Mouse (Mus musculus) hindbrain, embryonic 16.5 days (tissue): ENCODE results near the gene Xrcc4. TPM values are rescaled to one million over a fixed set of nuclear protein-coding genes. Genes with fewer than 3 reads are reported as not detected.

Source experiments
- ATAC-seq: fragments of 200-750 bp; cut with Nextera tagmentation; 2 replicates; pipeline ENCODE4 v1.8.0; 2017; ENCODE audit warnings: moderate TSS enrichment, moderate library complexity
- H3K27ac ChIP-seq: fragments of 300-500 bp; sonication (generic); 2 replicates; pipeline ENCODE4 v1.5.1; 2014; ENCODE audit warnings: low read depth, mild to moderate bottlenecking, control low read depth, low read length, moderate library complexity
- H3K27me3 ChIP-seq: fragments of 300-500 bp; sonication (generic); replicated peaks from 2 replicates; pipeline ENCODE4 v1.6.1; 2014; ENCODE audit warnings: low read length; ENCODE audit not compliant: control insufficient read depth, insufficient read depth
- H3K36me3 ChIP-seq: fragments of 300-500 bp; sonication (generic); 2 replicates; pipeline ENCODE4 v1.6.1; 2014; ENCODE audit warnings: mild to moderate bottlenecking, low read length, moderate library complexity, mixed read lengths; ENCODE audit not compliant: control insufficient read depth, insufficient read depth
- H3K4me1 ChIP-seq: fragments of 300-500 bp; sonication (generic); 2 replicates; pipeline ENCODE4 v1.6.1; 2014; ENCODE audit warnings: low read depth, low read length; ENCODE audit not compliant: control insufficient read depth, insufficient read depth
- H3K4me2 ChIP-seq: fragments of 300-500 bp; sonication (generic); 2 replicates; pipeline ENCODE4 v1.6.1; 2014; ENCODE audit warnings: mild to moderate bottlenecking, low read length, control low read depth, moderate library complexity
- H3K4me3 ChIP-seq: fragments of 300-500 bp; sonication (generic); 2 replicates; pipeline ENCODE4 v1.5.1; 2014; ENCODE audit warnings: mild to moderate bottlenecking, low read length, control low read depth, moderate library complexity
- H3K9ac ChIP-seq: fragments of 300-500 bp; sonication (generic); 2 replicates; pipeline ENCODE4 v1.6.1; 2014; ENCODE audit warnings: low read depth, mild to moderate bottlenecking, control low read depth, low read length, moderate library complexity
- H3K9me3 ChIP-seq: fragments of 300-500 bp; sonication (generic); 2 replicates; pipeline ENCODE4 v1.6.1; 2014; ENCODE audit warnings: mild to moderate bottlenecking, low read length, moderate library complexity; ENCODE audit not compliant: control insufficient read depth
- WGBS: fragments of 180-500 bp; shearing (Covaris S2); extraction: QIAGEN DNeasy Blood & Tissue Kit; methylation state at CpG from one replicate; pipeline ENCODE4 v1.1.7; 2014; 5-methylcytosine and 5-hydroxymethylcytosine counted together
- polyA plus RNA-seq: library from polyadenylated mRNA; unstranded; fragments of >200 nt; fragmentation: Nextera tagmentation; extraction: Ambion mirVana; gene quantifications from 2 replicates; pipeline ENCODE4 v1.2.1, GENCODE M21; 2015

Gene Xrcc4
- polyA plus RNA-seq, 1 experiment from 2014 or later, result 18.6 TPM

DNA sequence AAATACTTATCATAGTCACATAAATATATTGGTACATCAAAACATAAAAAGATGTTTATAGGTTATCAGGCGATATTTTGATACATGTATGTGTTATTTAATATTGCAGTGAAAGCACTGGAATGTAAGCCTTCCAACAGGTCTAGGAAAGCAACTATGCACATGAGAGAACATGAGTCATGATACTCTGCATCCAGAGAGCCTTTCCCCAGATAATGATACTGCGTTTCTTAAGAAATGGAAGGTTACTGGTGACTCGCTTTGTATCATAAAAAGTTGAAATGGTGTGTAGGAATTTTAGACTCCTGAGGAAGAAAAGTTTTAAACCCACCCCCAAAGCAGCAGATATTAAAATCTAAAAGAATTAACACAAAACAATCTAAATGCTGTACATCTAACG, 190.3 kb downstream of the Xrcc4 start:
- Histone ChIP-seq H3K27me3 (no peaks in the 10 kb centered on the region), H3K27ac (no peak overlapping the region), H3K9ac (no peak overlapping the region), H3K9me3 (no peaks in the 10 kb centered on the region), H3K36me3 (no peaks in the 10 kb centered on the region), H3K4me2 (no peak overlapping the region), H3K4me1 (no peaks in the 10 kb centered on the region), H3K4me3 (no peak overlapping the region)
- no peak for ATAC-seq
- 92% methylated on average over 4 of the region's 4 CpGs for WGBS

DNA sequence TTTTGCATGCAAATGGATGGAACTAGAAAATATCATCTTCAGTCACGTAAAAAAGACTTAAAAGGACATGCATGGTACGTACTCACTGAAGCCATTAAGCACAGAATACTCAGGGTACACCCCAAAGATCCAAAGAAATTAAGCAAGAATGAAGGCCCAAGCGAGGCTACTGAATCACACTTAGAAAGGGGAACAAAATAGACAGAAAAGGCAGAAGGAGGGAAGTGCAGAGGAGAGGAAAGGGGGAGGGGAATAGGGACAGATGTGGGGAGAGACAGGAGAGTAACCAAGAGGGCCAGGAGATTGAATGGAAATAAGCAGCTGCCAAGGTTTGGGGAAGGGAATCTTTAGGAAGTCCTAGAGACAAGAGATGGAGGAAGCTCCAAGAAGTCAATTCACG, 197.3 kb downstream of the Xrcc4 start:
- no peak overlapping the region for H3K27ac ChIP-seq
- ATAC-seq, result no peak
- WGBS, result 93% methylated on average over 4 of the region's 4 CpGs

DNA sequence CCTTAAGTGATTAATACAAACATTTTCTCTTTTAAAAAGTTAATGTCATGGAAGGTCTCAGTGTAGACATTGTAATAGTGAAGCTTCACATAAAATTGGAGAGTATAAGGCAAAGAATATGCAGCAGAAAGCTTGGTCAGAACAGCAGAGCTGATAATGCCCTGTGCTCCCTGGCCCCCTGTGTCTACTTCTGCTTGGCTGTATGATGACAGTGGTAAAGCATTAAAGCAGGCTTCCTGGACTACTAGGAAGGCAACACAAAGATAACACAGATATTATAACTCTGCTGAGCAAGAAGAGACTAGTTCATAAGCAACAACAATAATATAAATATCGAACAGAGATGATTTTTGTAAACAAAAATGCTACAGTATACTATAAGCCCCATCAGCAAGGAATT, 199.2 kb downstream of the Xrcc4 start:
- Histone ChIP-seq H3K27me3 (no peaks in the 10 kb centered on the region), H3K9me3 (no peaks in the 10 kb centered on the region), H3K27ac (no peak overlapping the region), H3K4me2 (no peak overlapping the region), H3K36me3 (no peaks in the 10 kb centered on the region), H3K9ac (no peak overlapping the region), H3K4me3 (no peak overlapping the region), H3K4me1 (no peaks in the 10 kb centered on the region)
- WGBS, result 96% methylated on average over 1 of the region's 1 CpGs
- no peak for ATAC-seq

More for the DNA sequence above, 197.3 kb downstream of the Xrcc4 start:
- H3K36me3 ChIP-seq, result no peaks in the 10 kb centered on the region
- H3K4me1 ChIP-seq, result no peaks in the 10 kb centered on the region
- H3K9me3 ChIP-seq, result no peaks in the 10 kb centered on the region
- no peak overlapping the region for H3K4me2 ChIP-seq
- no peak overlapping the region for H3K9ac ChIP-seq
- H3K4me3 ChIP-seq, result no peak overlapping the region
- H3K27me3 ChIP-seq, result no peaks in the 10 kb centered on the region

DNA sequence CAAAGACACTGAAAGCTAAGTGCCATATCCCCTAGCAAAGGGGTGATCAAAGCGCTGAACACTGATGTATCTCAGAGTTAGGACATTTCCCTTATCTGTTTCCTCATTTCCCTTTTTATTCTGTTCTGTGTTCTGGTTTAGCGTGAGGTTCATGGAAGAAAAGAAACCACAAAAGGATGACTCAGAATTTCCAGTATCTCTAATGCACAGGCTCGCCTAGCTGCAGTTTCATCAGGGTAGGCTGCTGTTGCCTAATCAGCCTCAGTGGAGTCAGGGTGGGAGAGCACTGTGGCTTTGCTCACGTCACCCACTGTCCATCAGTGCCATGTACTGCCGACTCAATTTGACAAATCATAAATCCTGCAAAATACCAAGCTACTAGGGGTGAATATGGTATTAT, 200.3 kb downstream of the Xrcc4 start:
- H3K27me3 ChIP-seq, result no peaks in the 10 kb centered on the region
- no peak overlapping the region for H3K9ac ChIP-seq
- H3K27ac ChIP-seq, result no peak overlapping the region
- no peaks in the 10 kb centered on the region for H3K9me3 ChIP-seq
- ATAC-seq, result no peak
- no peaks in the 10 kb centered on the region for H3K36me3 ChIP-seq
- no peaks in the 10 kb centered on the region for H3K4me1 ChIP-seq
- 71% methylated on average over 5 of the region's 5 CpGs for WGBS
- no peak overlapping the region for H3K4me3 ChIP-seq
- H3K4me2 ChIP-seq, result no peak overlapping the region

DNA sequence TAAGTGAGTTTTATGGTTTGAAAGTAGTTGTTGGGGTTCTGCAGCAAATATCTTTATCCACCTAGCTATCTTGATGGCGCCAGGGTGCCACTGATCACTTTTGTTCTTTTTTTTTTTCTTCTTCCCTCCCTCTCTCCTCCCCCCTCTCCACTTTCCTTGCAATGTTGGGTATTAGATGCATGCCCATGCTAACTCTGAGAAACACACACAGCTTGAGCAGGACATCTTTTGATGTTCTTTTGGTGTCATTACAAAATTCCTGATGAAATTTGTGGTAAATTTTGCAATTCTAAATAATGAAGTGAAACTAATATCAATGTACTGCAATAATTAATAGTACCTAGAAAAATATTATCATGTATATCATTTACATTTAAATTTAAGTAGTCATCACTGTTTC, 205.9 kb downstream of the Xrcc4 start:
- Histone ChIP-seq H3K4me3 (no peak overlapping the region), H3K9me3 (no peaks in the 10 kb centered on the region), H3K36me3 (no peaks in the 10 kb centered on the region), H3K4me2 (no peak overlapping the region), H3K9ac (no peak overlapping the region), H3K27me3 (no peaks in the 10 kb centered on the region), H3K4me1 (no peaks in the 10 kb centered on the region), H3K27ac (no peak overlapping the region)
- ATAC-seq, result no peak
- 95% methylated on average over 1 of the region's 1 CpGs for WGBS

DNA sequence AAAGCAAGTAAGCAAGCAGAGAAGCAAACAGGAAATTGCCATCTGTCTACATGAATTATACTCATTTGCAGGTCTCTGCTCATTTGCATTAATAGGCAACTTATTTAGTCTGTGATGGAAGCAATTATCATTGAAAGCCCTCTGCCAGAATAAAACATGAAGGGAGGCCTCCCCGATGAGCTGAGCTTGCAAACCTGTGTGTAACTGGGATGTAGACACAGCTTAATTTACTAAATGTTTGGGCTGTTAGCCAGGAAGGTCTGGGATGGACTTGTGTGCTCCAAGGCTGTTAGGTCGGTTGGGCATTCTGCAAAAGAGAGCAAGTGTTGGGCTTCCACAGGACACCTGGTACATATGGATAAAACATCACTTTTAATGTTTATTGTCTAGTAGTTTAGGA, 208.1 kb downstream of the Xrcc4 start:
- Histone ChIP-seq H3K4me2 (no peak overlapping the region), H3K27me3 (no peaks in the 10 kb centered on the region), H3K9me3 (no peaks in the 10 kb centered on the region), H3K9ac (no peak overlapping the region), H3K27ac (no peak overlapping the region), H3K4me3 (no peak overlapping the region), H3K36me3 (no peaks in the 10 kb centered on the region), H3K4me1 (no peaks in the 10 kb centered on the region)
- WGBS, result 27% methylated on average over 2 of the region's 2 CpGs
- peak; percentile 64 for ATAC-seq

DNA sequence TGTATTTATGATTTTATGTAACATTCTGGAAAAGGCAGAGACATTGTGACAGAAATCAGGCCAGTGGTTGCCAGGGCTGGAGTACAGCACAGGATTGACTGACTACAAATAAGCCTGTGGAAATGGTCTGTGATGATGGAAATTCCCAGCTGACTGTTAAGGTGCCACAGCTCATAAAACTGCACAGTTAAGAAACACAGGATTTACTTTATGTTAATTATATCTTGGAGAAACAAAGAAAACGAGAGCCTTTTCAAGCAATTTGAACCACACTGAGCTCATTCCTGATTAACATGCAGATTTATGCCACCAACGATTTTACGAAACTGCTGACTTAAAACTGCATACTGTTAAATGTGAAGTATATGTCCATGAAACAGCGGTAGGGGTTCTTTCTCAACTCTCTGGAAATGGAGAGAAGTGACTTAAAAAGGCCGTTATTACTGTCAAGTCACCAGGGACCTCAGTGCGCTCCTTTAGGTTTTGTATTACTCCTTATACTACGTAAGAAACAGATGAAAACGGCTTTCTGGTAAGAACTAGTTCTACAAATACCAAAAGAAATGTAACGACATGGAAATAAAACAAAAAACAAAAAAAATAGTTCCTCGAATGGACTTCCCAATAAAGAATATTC, 210.5 kb downstream of the Xrcc4 start:
- H3K9me3 ChIP-seq, result no peaks in the 10 kb centered on the region
- H3K27ac ChIP-seq, result no peak overlapping the region
- H3K27me3 ChIP-seq, result no peaks in the 10 kb centered on the region
- no peaks in the 10 kb centered on the region for H3K36me3 ChIP-seq
- H3K4me1 ChIP-seq, result no peaks in the 10 kb centered on the region
- peak overlapping the region; percentile 19 for H3K4me2 ChIP-seq
- H3K4me3 ChIP-seq, result no peak overlapping the region
- WGBS, result 59% methylated on average over 10 of the region's 10 CpGs
- ATAC-seq, result 0 out of 2 replicates have a peak, but pooled peaks have one; percentile 48
- no peak overlapping the region; the same call in 1 of the 2 replicates for H3K9ac ChIP-seq

DNA sequence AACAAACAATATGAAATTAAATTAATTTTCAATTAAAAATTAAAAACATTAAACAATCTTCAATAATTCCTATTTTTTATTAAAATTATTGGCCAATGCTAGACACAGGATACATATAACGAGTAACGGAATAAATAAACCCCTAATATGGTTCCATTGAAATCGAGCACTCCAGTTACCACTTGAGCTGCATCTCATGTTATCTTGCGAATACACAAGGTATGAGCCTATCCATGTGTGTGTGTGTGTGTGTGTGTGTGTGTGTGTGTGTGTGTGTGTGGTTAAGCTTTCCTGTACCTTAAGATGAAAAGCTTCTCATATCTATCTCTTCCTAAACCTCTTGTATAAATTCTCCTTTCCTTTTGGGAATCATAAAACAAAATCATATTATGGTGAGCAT, 213.9 kb downstream of the Xrcc4 start:
- H3K27me3 ChIP-seq, result no peaks in the 10 kb centered on the region
- no peak overlapping the region for H3K4me2 ChIP-seq
- no peaks in the 10 kb centered on the region for H3K36me3 ChIP-seq
- H3K27ac ChIP-seq, result no peak overlapping the region
- ATAC-seq, result no peak
- H3K4me1 ChIP-seq, result no peaks in the 10 kb centered on the region
- 94% methylated on average over 4 of the region's 4 CpGs for WGBS
- H3K4me3 ChIP-seq, result no peak overlapping the region
- H3K9ac ChIP-seq, result no peak overlapping the region
- H3K9me3 ChIP-seq, result no peaks in the 10 kb centered on the region

DNA sequence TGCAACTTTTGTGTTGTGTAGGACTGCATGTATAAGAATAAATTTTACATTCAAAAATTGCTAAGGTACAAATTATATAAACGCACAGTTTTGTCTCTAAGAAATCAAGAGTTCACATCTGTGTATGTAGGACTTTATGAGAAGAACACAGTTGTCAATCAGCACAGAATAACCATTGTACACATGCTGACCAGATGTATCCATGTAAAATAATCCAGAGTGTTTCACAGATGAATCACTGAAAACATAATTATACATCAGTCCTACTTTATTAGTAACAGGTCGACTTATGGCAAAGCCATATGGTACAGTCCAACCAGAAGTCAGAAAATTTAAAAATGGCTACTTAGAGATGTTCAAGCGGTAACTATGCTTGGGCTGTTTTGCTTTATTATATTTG, 216.7 kb downstream of the Xrcc4 start:
- Histone ChIP-seq H3K9me3 (no peaks in the 10 kb centered on the region), H3K4me3 (no peak overlapping the region), H3K9ac (no peak overlapping the region), H3K4me2 (no peak overlapping the region), H3K27me3 (no peaks in the 10 kb centered on the region), H3K4me1 (no peaks in the 10 kb centered on the region), H3K27ac (no peak overlapping the region), H3K36me3 (no peaks in the 10 kb centered on the region)
- ATAC-seq, result no peak
- WGBS, result 80% methylated on average over 3 of the region's 3 CpGs

DNA sequence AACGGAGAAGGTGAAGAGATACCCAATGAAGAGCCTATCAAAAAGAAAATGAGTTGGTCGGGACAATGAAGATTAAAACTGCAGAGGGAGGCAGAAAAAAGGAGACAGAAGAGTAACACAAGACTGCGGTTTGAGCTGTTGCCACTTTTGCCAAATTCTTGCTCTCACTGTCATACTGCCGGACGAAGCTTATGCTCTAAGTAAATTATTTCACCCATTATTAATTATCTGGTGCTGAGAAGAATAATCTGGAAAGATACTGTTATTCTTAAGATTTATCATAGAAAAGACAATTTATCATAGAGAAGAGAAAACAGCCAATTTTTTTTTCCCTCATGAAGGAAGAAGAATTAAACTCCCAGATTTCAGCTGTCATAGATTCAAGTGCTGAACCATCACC, 235.3 kb downstream of the Xrcc4 start:
- no peak overlapping the region for H3K9ac ChIP-seq
- H3K4me3 ChIP-seq, result no peak overlapping the region
- no peaks in the 10 kb centered on the region for H3K27me3 ChIP-seq
- no peak overlapping the region for H3K27ac ChIP-seq
- 93% methylated on average over 5 of the region's 5 CpGs for WGBS
- no peak for ATAC-seq
- H3K4me2 ChIP-seq, result no peak overlapping the region
- H3K4me1 ChIP-seq, result no peaks in the 10 kb centered on the region
- no peaks in the 10 kb centered on the region for H3K9me3 ChIP-seq
- no peaks in the 10 kb centered on the region for H3K36me3 ChIP-seq
